Mouse (Mus musculus) intestine, embryonic 14.5 days (tissue): ENCODE results near the gene Hist1h2bk. TPM values are rescaled to one million over a fixed set of nuclear protein-coding genes. Genes with fewer than 3 reads are reported as not detected.
A peak's percentile ranks its signal among the peaks of the same experiment; 100 is the strongest.
"Not testable (repeated sequence)": the region's sequence is repeated elsewhere in the genome, so short reads cannot be mapped to it uniquely, and the experiment has no call there.

Source experiments
- ATAC-seq: fragments of 200-750 bp; cut with Nextera tagmentation; replicated peaks from 2 replicates; pipeline ENCODE4 v1.8.0; 2017; ENCODE audit warnings: low read depth, moderate number of reproducible peaks, moderate TSS enrichment, moderate library complexity; ENCODE audit not compliant: low FRiP score, low TSS enrichment
- DNase-seq: peaks from one replicate; pipeline ENCODE4 v3.0.0-alpha.2; 2018; ENCODE audit warnings: low spot score
- H3K27ac ChIP-seq: fragments of 300-500 bp; sonication (generic); 2 replicates; pipeline ENCODE4 v1.5.1; 2014; ENCODE audit warnings: low read depth, mild to moderate bottlenecking, control low read depth
- H3K27me3 ChIP-seq: fragments of 300-500 bp; sonication (generic); replicated peaks from 2 replicates; pipeline ENCODE4 v1.6.1; 2014; ENCODE audit warnings: low read length, control low read depth; ENCODE audit not compliant: control insufficient read depth, insufficient read depth
- H3K36me3 ChIP-seq: fragments of 300-500 bp; sonication (generic); 2 replicates; pipeline ENCODE4 v1.6.1; 2014; ENCODE audit warnings: low read length, control low read depth; ENCODE audit not compliant: control insufficient read depth, insufficient read depth
- H3K4me1 ChIP-seq: fragments of 300-500 bp; sonication (generic); replicated peaks from 2 replicates; pipeline ENCODE4 v1.6.1; 2014; ENCODE audit warnings: low read length, control low read depth, mixed read lengths; ENCODE audit not compliant: control insufficient read depth, insufficient read depth
- H3K4me2 ChIP-seq: fragments of 300-500 bp; sonication (generic); 2 replicates; pipeline ENCODE4 v1.6.1; 2014; ENCODE audit warnings: low read length
- H3K4me3 ChIP-seq: fragments of 300-500 bp; sonication (generic); 2 replicates; pipeline ENCODE4 v1.5.1; 2014; ENCODE audit warnings: low read depth, low read length, control low read depth, mixed read lengths
- H3K9ac ChIP-seq: fragments of 300-500 bp; sonication (generic); 2 replicates; pipeline ENCODE4 v1.6.1; 2014; ENCODE audit warnings: mild to moderate bottlenecking, low read length
- H3K9me3 ChIP-seq: fragments of 300-500 bp; sonication (generic); 2 replicates; pipeline ENCODE4 v1.6.1; 2016; ENCODE audit warnings: low read length, control low read depth; ENCODE audit not compliant: control insufficient read depth
- WGBS: fragments of 180-500 bp; shearing (Covaris S2); extraction: QIAGEN DNeasy Blood & Tissue Kit; methylation state at CpG from one replicate; pipeline ENCODE4 v1.1.7; 2014; 5-methylcytosine and 5-hydroxymethylcytosine counted together
- polyA plus RNA-seq: library from polyadenylated mRNA; unstranded; fragments of >200 nt; fragmentation: Nextera tagmentation; extraction: Ambion mirVana; gene quantifications from 2 replicates; pipeline ENCODE4 v1.2.1, GENCODE M21; 2014

Gene Hist1h2bk
- 5.2 and 7.5 TPM in 2 replicates for polyA plus RNA-seq

DNA sequence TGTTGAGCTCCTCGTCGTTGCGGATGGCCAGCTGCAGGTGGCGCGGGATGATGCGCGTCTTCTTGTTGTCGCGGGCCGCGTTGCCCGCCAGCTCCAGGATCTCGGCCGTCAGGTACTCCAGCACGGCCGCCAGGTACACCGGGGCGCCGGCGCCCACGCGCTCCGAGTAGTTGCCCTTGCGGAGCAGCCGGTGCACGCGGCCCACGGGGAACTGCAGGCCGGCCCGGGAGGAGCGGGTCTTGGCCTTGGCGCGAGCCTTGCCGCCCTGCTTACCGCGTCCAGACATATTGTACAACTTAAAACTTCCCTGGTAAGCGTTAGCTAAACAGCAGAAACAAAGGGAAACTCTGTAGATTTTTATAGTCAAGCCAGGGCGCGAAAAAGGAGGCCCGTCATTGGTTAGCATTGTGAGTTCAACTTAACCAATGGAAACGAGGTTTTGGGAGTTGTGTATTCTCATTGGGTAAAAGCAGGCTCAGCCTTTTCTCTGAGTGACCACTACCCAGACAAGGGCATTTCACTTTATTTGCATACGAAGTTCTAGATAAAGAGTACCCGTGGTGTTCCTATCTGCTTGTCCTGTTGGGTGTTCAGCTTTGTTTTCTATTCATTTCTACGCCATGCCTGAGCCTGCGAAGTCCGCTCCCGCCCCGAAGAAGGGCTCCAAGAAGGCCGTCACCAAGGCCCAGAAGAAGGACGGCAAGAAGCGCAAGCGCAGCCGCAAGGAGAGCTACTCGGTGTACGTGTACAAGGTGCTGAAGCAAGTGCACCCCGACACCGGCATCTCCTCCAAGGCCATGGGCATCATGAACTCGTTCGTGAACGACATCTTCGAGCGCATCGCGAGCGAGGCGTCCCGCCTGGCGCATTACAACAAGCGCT, at the start of gene Hist1h2bk, which contains the start of gene Hist1h2ah:
Hist1h2bk (plus strand) TSS at position 604 of the 882 bp plus-strand sequence.
Hist1h2ah (minus strand) TSS at position 302 of the 882 bp plus-strand sequence.
- Histone ChIP-seq H3K27ac (peak within 1 kb of the TSS; percentile 90), H3K9ac (peak within 1 kb of the TSS; percentile 79), H3K4me2 (peak within 1 kb of the TSS; percentile 56), H3K4me1 (peaks cover 19% of the 10 kb centered on the region), H3K4me3 (peak within 1 kb of the TSS; percentile 43)
- not testable (repeated sequence) for H3K36me3 ChIP-seq, H3K27me3 ChIP-seq, H3K9me3 ChIP-seq
- ATAC-seq, result peak; percentile 95
- DNase-seq, result peak; percentile 91
- under 1% methylated on average over 22 of the region's 69 CpGs for WGBS

DNA sequence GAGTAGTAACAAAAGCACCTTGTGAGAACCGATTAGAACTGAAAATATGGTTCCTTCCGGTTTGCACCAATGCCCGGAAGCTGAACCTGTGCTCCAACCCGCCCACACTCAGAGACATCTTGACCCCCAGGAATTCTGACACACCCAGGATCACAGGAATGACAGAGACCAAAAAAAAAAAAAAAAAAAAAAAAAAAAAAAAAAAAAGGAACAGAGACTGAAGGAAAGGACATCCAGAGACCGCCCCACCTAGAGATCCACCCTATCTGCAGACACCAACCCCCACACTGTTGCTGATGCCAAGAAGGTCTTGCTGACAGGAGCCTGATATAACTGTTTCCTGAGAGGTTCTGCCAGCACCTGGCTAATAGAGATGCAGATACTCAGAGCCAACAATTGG, 43.1 kb upstream of the Hist1h2bk start:
- H3K27ac ChIP-seq, result no peak overlapping the region
- ATAC-seq (no peak), DNase-seq (no peak)
- H3K4me1 ChIP-seq, result no peaks in the 10 kb centered on the region
- no peak overlapping the region for H3K9ac ChIP-seq
- 83% methylated on average over 5 of the region's 5 CpGs for WGBS
- H3K36me3 ChIP-seq, result no peaks in the 10 kb centered on the region
- H3K4me2 ChIP-seq, result no peak overlapping the region
- peaks cover 44% of the 10 kb centered on the region for H3K27me3 ChIP-seq
- H3K4me3 ChIP-seq, result no peak overlapping the region
- peaks cover 4% of the 10 kb centered on the region; the same call in 1 of the 2 replicates for H3K9me3 ChIP-seq

DNA sequence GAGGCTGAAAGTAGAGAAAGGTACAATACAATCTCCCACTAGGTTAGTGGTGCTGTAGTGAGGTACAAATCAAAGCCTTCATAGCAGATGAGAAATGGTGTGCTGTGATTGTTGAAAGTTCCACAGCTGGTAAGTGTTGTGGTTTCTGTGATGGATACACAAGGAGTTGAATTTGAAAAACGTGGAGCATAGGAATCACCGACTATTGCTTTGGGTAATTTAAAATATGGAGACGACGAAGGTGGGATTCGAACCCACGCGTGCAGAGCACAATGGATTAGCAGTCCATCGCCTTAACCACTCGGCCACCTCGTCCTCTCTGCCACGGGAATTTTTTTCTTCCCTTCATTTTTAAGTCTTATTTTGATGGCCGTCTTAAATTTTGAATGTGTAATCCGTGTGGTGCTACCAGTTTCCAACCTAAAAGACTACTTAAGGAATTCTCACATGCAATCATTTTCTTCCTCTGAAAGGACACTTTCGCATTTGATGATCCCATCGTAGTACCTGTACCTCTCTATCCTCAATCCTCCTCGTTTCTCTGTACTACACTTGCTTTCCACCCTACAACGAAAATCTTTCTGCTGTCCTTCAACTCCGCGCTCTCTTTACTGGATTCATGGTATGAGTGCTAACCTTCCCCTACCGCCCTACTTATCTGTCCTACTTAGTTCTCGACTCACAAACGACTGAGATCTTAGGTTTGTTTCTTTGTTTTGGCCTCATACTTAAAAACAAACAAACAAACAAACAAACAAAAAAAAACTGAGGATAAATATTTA, 41.5 kb upstream of the Hist1h2bk start:
- Histone ChIP-seq H3K9ac (no peak overlapping the region), H3K27me3 (peaks cover 57% of the 10 kb centered on the region), H3K4me1 (no peaks in the 10 kb centered on the region), H3K27ac (no peak overlapping the region), H3K9me3 (peaks cover 4% of the 10 kb centered on the region; the same call in 1 of the 2 replicates), H3K4me3 (peak overlapping the region; percentile 32), H3K4me2 (peak overlapping the region; percentile 43), H3K36me3 (no peaks in the 10 kb centered on the region)
- ATAC-seq, result no peak
- DNase-seq, result peak; percentile 79
- WGBS, result 2% methylated on average over 22 of the region's 22 CpGs

DNA sequence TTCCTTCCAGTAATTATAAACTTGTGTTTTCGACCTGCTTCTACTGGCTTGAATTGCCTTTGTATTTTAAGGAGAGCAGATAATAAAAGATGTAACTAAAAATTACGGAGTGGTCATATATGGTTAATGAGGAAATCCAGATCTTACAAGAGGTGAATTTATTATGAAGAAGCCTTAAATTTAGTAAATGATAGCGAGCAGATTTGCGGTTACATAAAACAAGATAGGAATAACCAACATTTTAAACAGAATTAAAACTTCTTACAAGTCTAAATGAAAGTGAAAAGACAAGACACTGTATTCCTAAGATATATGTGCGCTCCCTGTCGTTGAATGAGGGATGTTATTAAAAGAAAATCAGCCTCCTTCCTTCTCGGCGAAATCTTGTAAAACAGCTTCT, 40.8 kb upstream of the Hist1h2bk start:
- no peak overlapping the region for H3K9ac ChIP-seq
- H3K27me3 ChIP-seq, result peaks cover 64% of the 10 kb centered on the region
- H3K4me3 ChIP-seq, result peak overlapping the region; percentile 32
- H3K4me1 ChIP-seq, result no peaks in the 10 kb centered on the region
- no peak for ATAC-seq
- H3K36me3 ChIP-seq, result no peaks in the 10 kb centered on the region
- no peak for DNase-seq
- H3K27ac ChIP-seq, result no peak overlapping the region
- 4% methylated on average over 8 of the region's 8 CpGs for WGBS
- H3K4me2 ChIP-seq, result peak overlapping the region; percentile 43
- peaks cover 4% of the 10 kb centered on the region; the same call in 1 of the 2 replicates for H3K9me3 ChIP-seq

DNA sequence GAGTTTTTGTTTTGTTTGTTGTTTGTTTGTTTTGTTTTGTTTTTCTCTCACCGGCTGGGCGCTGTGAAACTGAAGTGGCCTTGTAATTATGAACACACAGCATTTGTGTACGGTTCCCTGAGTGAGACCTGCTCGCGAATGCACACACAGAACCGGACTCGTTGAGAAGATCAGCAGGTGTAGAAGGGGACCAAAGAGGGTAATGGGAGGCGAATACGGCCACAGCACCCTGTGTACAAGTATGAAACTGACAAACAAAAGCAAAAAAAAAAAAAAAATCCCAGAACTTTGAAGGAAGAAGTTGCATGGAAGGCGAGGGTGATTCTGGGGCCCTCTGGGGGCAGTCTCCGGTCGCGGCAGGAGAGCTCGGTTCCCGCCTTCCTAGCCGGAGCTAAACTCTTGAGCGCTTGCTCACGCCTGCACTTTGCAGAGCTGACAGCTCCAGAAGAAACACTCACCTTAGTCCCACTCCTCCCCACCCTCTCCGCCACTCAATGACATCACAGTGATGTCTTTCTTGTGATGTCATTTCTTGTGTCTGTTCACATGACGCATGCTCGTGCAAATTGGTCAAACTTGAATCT, 40.2 kb upstream of the Hist1h2bk start:
- H3K4me3 ChIP-seq, result peak overlapping the region; percentile 32
- under 1% methylated on average over 21 of the region's 21 CpGs for WGBS
- peak; percentile 70; the same call in 1 of the 2 replicates for ATAC-seq
- peak overlapping the region; percentile 43 for H3K4me2 ChIP-seq
- peaks cover 69% of the 10 kb centered on the region for H3K27me3 ChIP-seq
- no peak overlapping the region for H3K27ac ChIP-seq
- H3K36me3 ChIP-seq, result no peaks in the 10 kb centered on the region
- peaks cover 4% of the 10 kb centered on the region; the same call in 1 of the 2 replicates for H3K9me3 ChIP-seq
- no peaks in the 10 kb centered on the region for H3K4me1 ChIP-seq
- no peak overlapping the region for H3K9ac ChIP-seq
- peak; percentile 84 for DNase-seq

DNA sequence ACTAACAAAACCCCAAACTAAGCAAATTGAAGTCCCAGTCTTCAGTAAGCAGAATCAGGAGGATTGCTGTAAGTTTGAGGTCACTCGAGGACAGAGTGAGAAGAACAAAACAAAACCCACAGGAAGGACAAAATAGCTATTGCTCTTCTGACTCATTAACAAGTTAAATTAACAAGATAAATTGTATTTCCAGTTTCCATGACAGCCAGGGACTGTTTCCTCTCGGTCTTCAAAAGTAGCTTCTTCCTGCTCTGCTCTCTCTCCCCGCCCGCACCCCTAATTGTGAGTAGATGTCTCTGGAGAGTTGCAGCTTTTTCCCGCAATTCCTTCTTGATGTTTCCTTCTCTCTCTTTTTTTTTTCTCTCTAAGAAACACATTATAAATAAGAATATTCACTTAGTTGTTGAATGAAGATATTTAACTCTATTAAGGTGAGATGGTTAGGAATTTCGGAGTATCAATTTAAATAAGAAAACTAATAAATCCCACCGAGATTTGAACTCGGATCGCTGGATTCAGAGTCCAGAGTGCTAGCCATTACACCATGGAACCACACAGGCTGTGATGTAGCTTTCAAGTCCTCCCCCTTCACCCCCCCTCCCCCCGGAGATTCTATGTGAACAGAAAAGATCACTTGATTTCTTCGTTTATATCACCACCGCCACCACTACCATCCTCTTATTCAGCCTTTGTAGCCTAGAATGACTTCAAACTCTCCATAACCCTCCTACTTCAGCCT, 39.4 kb upstream of the Hist1h2bk start:
- peaks cover 78% of the 10 kb centered on the region for H3K27me3 ChIP-seq
- peak overlapping the region; percentile 43 for H3K4me2 ChIP-seq
- WGBS, result 3% methylated on average over 12 of the region's 12 CpGs
- H3K36me3 ChIP-seq, result no peaks in the 10 kb centered on the region
- peak overlapping the region; percentile 32 for H3K4me3 ChIP-seq
- DNase-seq (peak; percentile 70), ATAC-seq (0 out of 2 replicates have a peak, but pooled peaks have one; percentile 24)
- H3K4me1 ChIP-seq, result no peaks in the 10 kb centered on the region
- H3K27ac ChIP-seq, result no peak overlapping the region
- H3K9ac ChIP-seq, result no peak overlapping the region
- H3K9me3 ChIP-seq, result peaks cover 2% of the 10 kb centered on the region; the same call in 1 of the 2 replicates

DNA sequence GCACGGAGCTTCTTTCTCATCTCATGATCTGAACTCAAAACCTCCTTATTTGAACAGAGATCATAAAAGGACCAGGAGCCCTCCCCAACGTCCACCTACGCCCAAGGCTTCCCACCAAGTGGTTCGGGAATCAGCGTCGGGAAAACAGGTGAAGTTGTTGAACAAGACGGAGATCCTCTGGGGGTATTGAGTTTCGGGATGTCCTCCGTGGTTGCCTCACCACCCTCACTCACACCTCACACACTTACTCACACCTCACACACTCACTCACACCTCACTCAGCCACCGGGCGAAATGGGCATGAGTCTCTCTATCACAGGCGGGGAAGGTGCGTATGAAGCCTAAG, 38.9 kb upstream of the Hist1h2bk start:
- H3K4me3 ChIP-seq, result peak overlapping the region; percentile 32
- H3K36me3 ChIP-seq, result no peaks in the 10 kb centered on the region
- ATAC-seq (no peak), DNase-seq (peak; percentile 79)
- H3K9me3 ChIP-seq, result no peaks in the 10 kb centered on the region
- H3K4me2 ChIP-seq, result peak overlapping the region; percentile 43
- peaks cover 83% of the 10 kb centered on the region for H3K27me3 ChIP-seq
- 2% methylated on average over 13 of the region's 13 CpGs for WGBS
- H3K4me1 ChIP-seq, result no peaks in the 10 kb centered on the region
- no peak overlapping the region for H3K9ac ChIP-seq
- H3K27ac ChIP-seq, result no peak overlapping the region
